Mouse (Mus musculus): Measurements from ENCODE around the gene Olfr913. TPM values are rescaled to one million over a fixed set of nuclear protein-coding genes. Genes with fewer than 3 reads are reported as not detected.

The Olfr913 gene
- not detected in 2 replicates for polyA plus RNA-seq (2015; fragmentation: Nextera tagmentation; extraction: Ambion mirVana)

DNA sequence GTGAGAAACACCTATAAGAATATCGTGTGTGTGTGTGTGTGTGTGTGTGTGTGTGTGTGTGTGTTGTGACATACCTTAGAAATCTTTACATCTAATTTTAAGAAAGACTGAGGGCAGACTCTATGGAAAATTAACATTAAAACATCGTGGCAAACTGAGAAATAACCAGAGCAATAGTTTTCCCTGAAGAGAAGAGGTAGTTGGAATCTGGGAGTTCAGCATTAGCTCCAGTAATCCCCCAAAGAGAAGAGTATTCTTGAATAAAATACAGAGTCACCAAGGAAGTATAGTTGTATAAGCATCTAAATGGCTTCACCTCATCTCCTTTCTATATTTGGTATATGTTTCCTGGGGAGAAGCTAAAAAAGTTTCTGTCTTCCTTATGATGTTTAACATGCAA, at the start of gene Olfr913:
Gene Olfr913 (plus strand): TSS at position 301 of the 400 bp plus-strand sequence.
- Histone ChIP-seq H3K4me2 (no peak within 1 kb of the TSS), H3K27ac (no peak within 1 kb of the TSS), H3K36me3 (no peaks in the 10 kb centered on the region), H3K4me1 (no peaks in the 10 kb centered on the region), H3K9me3 (no peaks in the 10 kb centered on the region), H3K27me3 (no peaks in the 10 kb centered on the region), H3K4me3 (no peak within 1 kb of the TSS), H3K9ac (no peak within 1 kb of the TSS)
- WGBS: 52% methylated on average over 2 of the region's 2 CpGs
- ATAC-seq (ENCODE audit: insufficient number of reproducible peaks, low FRiP score, low TSS enrichment, low read depth): no peak

DNA sequence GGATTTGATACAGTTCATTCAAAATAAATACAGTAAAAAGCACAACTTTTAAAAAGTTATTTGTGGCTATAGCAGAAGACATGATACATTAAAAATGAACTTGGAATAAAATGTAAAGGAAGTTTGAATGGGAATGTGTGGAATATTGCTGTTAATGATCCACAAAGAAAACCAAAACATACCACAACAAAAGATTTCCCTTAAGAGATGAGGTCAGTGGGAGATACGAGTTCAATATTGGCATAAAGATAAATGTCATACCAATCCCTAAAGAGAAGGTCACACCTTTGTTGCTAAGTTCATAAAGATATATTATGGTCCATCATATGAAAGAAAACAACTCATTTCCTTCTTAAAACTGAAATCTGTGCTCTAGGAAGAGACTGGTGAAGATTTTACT, 12.7 kb upstream of the Olfr913 start, which contains the start of gene Olfr912:
Gene Olfr912 (plus strand): TSS at position 301 of the 400 bp plus-strand sequence.
- WGBS: 70% methylated on average over 1 of the region's 1 CpGs
- H3K27ac ChIP-seq: no peak within 1 kb of the TSS
- no peak within 1 kb of the TSS for H3K4me3 ChIP-seq
- H3K27me3 ChIP-seq: no peaks in the 10 kb centered on the region
- H3K4me1 ChIP-seq: no peaks in the 10 kb centered on the region
- no peak for ATAC-seq (ENCODE audit: insufficient number of reproducible peaks, low FRiP score, low TSS enrichment, low read depth)
- no peaks in the 10 kb centered on the region for H3K9me3 ChIP-seq
- H3K4me2 ChIP-seq: no peak within 1 kb of the TSS
- H3K36me3 ChIP-seq: no peaks in the 10 kb centered on the region
- no peak within 1 kb of the TSS for H3K9ac ChIP-seq

DNA sequence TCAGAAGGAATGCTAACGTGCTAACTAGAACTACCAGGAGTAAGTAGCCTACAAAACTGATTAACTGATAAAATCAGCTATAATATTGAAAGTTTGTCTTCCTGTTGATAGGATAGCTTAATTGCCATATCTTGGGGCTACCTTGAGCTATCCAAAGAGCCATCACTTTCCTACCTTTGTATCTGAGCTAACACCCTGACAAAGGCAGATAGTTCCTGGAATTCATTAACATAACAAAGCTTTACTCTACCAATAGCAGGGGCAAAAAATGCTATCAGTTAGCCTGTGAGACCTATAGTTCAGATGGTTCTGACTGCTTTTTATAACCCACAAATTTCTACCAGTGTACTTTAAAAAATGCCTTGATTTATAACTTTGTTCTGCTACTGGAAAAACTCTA, 1.5 kb upstream of the Olfr913 start:
- Histone ChIP-seq H3K9me3 (no peaks in the 10 kb centered on the region), H3K36me3 (no peaks in the 10 kb centered on the region), H3K4me2 (no peak overlapping the region), H3K4me1 (no peaks in the 10 kb centered on the region), H3K9ac (no peak overlapping the region), H3K4me3 (no peak overlapping the region), H3K27me3 (no peaks in the 10 kb centered on the region), H3K27ac (no peak overlapping the region)
- WGBS: 50% methylated on average over 1 of the region's 1 CpGs
- ATAC-seq (ENCODE audit: insufficient number of reproducible peaks, low FRiP score, low TSS enrichment, low read depth): no peak

DNA sequence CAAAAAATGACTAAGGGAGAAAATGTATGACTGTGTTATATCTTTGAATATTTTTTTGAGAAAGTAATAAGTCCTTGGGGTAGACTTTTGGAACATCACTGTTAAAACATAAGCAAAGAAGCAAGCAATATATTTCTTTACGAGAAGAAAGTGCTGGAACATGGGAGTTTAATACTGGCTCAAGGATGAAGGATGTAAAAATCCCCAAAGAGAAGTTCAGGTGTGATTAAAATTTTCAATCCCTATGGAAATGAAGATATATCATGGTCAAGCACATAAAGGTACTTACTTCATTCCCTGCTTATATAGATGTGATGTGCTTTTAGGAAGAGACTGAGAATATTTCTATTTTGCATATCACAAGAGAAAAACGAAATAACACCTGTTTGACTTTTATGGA, 12.2 kb downstream of the Olfr913 start, which contains the start of gene Olfr914:
Gene Olfr914 (plus strand): TSS at position 301 of the 400 bp plus-strand sequence.
- WGBS: 57% methylated on average over 2 of the region's 2 CpGs

DNA sequence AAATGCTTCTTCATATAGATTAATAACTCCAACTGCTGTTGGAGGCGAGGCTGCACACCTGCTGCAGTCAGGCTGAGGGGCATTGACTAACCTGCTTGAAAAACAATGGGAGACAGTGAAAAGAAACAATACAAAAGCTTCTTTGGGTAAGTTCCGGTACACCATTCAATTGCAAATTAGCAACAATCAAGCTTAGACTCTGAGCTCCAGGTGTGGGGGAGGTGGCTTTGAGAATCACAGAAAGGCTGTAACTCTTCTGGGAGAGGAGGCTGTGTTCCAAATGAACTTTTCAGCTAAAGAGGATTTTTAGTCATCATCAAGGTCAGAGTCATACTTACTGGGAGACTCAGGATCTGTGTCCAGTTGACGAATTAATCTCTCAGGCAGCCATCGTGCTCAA, 39.8 kb downstream of the Olfr913 start:
- no peaks in the 10 kb centered on the region for H3K9me3 ChIP-seq
- H3K4me1 ChIP-seq: no peaks in the 10 kb centered on the region
- ATAC-seq (ENCODE audit: insufficient number of reproducible peaks, low FRiP score, low TSS enrichment, low read depth): no peak
- no peaks in the 10 kb centered on the region for H3K36me3 ChIP-seq
- no peak overlapping the region for H3K27ac ChIP-seq
- 82% methylated on average over 4 of the region's 4 CpGs for WGBS
- no peak overlapping the region for H3K4me3 ChIP-seq
- no peak overlapping the region for H3K4me2 ChIP-seq
- no peaks in the 10 kb centered on the region for H3K27me3 ChIP-seq
- no peak overlapping the region for H3K9ac ChIP-seq

More for the DNA sequence above, 12.2 kb downstream of the Olfr913 start, which contains the start of gene Olfr914:
- no peak within 1 kb of the TSS for H3K27ac ChIP-seq
- H3K4me2 ChIP-seq: no peak within 1 kb of the TSS
- no peaks in the 10 kb centered on the region for H3K9me3 ChIP-seq
- no peaks in the 10 kb centered on the region for H3K4me1 ChIP-seq
- no peaks in the 10 kb centered on the region for H3K27me3 ChIP-seq
- no peak for ATAC-seq (ENCODE audit: insufficient number of reproducible peaks, low FRiP score, low TSS enrichment, low read depth)
- H3K36me3 ChIP-seq: no peaks in the 10 kb centered on the region
- H3K4me3 ChIP-seq: no peak within 1 kb of the TSS
- H3K9ac ChIP-seq: no peak within 1 kb of the TSS

Other genes with a start within 250 kb of the Olfr913 start
- gene Olfr898, start 244.3 kb upstream of the Olfr913 start, polyA plus RNA-seq (2015; fragmentation: Nextera tagmentation; extraction: Ambion mirVana): not detected in 2 replicates
- not detected in 2 replicates for gene Olfr250, start 225.9 kb upstream of the Olfr913 start, polyA plus RNA-seq (2015; fragmentation: Nextera tagmentation; extraction: Ambion mirVana)
- not detected in 2 replicates for gene Olfr251, start 215.7 kb upstream of the Olfr913 start, polyA plus RNA-seq (2015; fragmentation: Nextera tagmentation; extraction: Ambion mirVana)
- not detected in 2 replicates for gene Olfr147, start 191.1 kb upstream of the Olfr913 start, polyA plus RNA-seq (2015; fragmentation: Nextera tagmentation; extraction: Ambion mirVana)
- gene Olfr901, start 163.3 kb upstream of the Olfr913 start, polyA plus RNA-seq (2015; fragmentation: Nextera tagmentation; extraction: Ambion mirVana): not detected in 2 replicates
- gene Olfr902, start 145.1 kb upstream of the Olfr913 start, polyA plus RNA-seq (2015; fragmentation: Nextera tagmentation; extraction: Ambion mirVana): not detected in 2 replicates
- not detected in 2 replicates for gene Olfr904, start 129.6 kb upstream of the Olfr913 start, polyA plus RNA-seq (2015; fragmentation: Nextera tagmentation; extraction: Ambion mirVana)
- gene Olfr905, start 121.7 kb upstream of the Olfr913 start, polyA plus RNA-seq (2015; fragmentation: Nextera tagmentation; extraction: Ambion mirVana): not detected in 2 replicates
- gene Olfr906, start 105.7 kb upstream of the Olfr913 start, polyA plus RNA-seq (2015; fragmentation: Nextera tagmentation; extraction: Ambion mirVana): not detected in 2 replicates
- gene Olfr907, start 97.0 kb upstream of the Olfr913 start, polyA plus RNA-seq (2015; fragmentation: Nextera tagmentation; extraction: Ambion mirVana): not detected in 2 replicates
- gene Olfr911-ps1, start 71.2 kb upstream of the Olfr913 start, polyA plus RNA-seq (2015; fragmentation: Nextera tagmentation; extraction: Ambion mirVana): not detected in 2 replicates
- not detected in 2 replicates for gene Olfr910, start 54.9 kb upstream of the Olfr913 start, polyA plus RNA-seq (2015; fragmentation: Nextera tagmentation; extraction: Ambion mirVana)
- not detected in 2 replicates for gene Olfr912, start 12.6 kb upstream of the Olfr913 start, polyA plus RNA-seq (2015; fragmentation: Nextera tagmentation; extraction: Ambion mirVana)
- not detected in 2 replicates for gene Olfr914, start 12.3 kb downstream of the Olfr913 start, polyA plus RNA-seq (2015; fragmentation: Nextera tagmentation; extraction: Ambion mirVana)
- gene Olfr916, start 67.1 kb downstream of the Olfr913 start, polyA plus RNA-seq (2015; fragmentation: Nextera tagmentation; extraction: Ambion mirVana): not detected in 2 replicates
- not detected in 2 replicates for gene Olfr917, start 73.1 kb downstream of the Olfr913 start, polyA plus RNA-seq (2015; fragmentation: Nextera tagmentation; extraction: Ambion mirVana)
- gene Olfr918, start 81.8 kb downstream of the Olfr913 start, polyA plus RNA-seq (2015; fragmentation: Nextera tagmentation; extraction: Ambion mirVana): not detected in 2 replicates
- gene Olfr919, start 110.9 kb downstream of the Olfr913 start, polyA plus RNA-seq (2015; fragmentation: Nextera tagmentation; extraction: Ambion mirVana): not detected in 2 replicates
- gene Vwa5a, start 125.5 kb downstream of the Olfr913 start, polyA plus RNA-seq (2015; fragmentation: Nextera tagmentation; extraction: Ambion mirVana): 29.6 and 31.1 TPM in 2 replicates
- 0.05 TPM in 2 replicates for gene Olfr920, start 159.5 kb downstream of the Olfr913 start, polyA plus RNA-seq (2015; fragmentation: Nextera tagmentation; extraction: Ambion mirVana)
- gene Olfr921, start 180.3 kb downstream of the Olfr913 start, polyA plus RNA-seq (2015; fragmentation: Nextera tagmentation; extraction: Ambion mirVana): not detected in 2 replicates
- gene Olfr922, start 221.9 kb downstream of the Olfr913 start, polyA plus RNA-seq (2015; fragmentation: Nextera tagmentation; extraction: Ambion mirVana): not detected in 2 replicates
- not detected in 2 replicates for gene Olfr923, start 233.8 kb downstream of the Olfr913 start, polyA plus RNA-seq (2015; fragmentation: Nextera tagmentation; extraction: Ambion mirVana)

Data from limb, embryonic 15.5 days (tissue).